Mouse (Mus musculus): ENCODE results near the gene Anp32a.

- TF ChIP-seq CTCF (IDR thresholded peaks at IDR 0.05; ENCODE audit: borderline replicate concordance, extremely low read depth, insufficient read depth, insufficient read length) (no peak), POLR2A (IDR thresholded peaks at IDR 0.05; ENCODE audit: borderline replicate concordance, extremely low read depth, insufficient read depth, insufficient read length, poor library complexity, severe bottlenecking) (peak; percentile 77; the same call in 1 of the 2 replicates)
Observed at GRCm38 (mm10) chr9:62341123-62341486, at the start of gene Anp32a.

All from brain, embryonic 14.5 days (tissue).